Mouse (Mus musculus) spleen, embryonic (tissue): ENCODE data around the gene Tent5a.

Experiments
- CTCF ChIA-PET: fragments of 350-600 bp; sonication (Branson Sonifier 250); formaldehyde crosslinking; loops from one replicate; lab custom pipeline; 2022; lab: Charles Lee

Gene Tent5a

GRCm38 (mm10) chr9:85327242-85328211 lies at the start of gene Tent5a:
Tent5a (minus strand) TSS chr9:85327348.
- CTCF ChIA-PET = no interaction called here

- CTCF ChIA-PET = no interaction called here
These were observed 49.6 kb upstream of the Tent5a start for GRCm38 (mm10) chr9:85376643-85377307.

GRCm38 (mm10) chr9:85375152-85375551 lies 48.0 kb upstream of the Tent5a start:
- CTCF ChIA-PET = no interaction called here

- CTCF ChIA-PET = no interaction called here
These were observed 44.9 kb upstream of the Tent5a start for GRCm38 (mm10) chr9:85372034-85372433.

- CTCF ChIA-PET = no interaction called here
These were observed 42.4 kb upstream of the Tent5a start for GRCm38 (mm10) chr9:85369512-85369911.

GRCm38 (mm10) chr9:85357154-85357860 lies 30.2 kb upstream of the Tent5a start:
- CTCF ChIA-PET = interaction anchor here (0.7 kb wide), 1 partner anchor 1233 kb away, joined by 3 read pairs; no protein-coding TSS in a partner anchor

GRCm38 (mm10) chr9:85355559-85355958 lies 28.4 kb upstream of the Tent5a start:
- CTCF ChIA-PET = no interaction called here

GRCm38 (mm10) chr9:85347823-85348523 lies 20.8 kb upstream of the Tent5a start:
- CTCF ChIA-PET = no interaction called here

GRCm38 (mm10) chr9:85342892-85343785 lies 16.0 kb upstream of the Tent5a start:
- CTCF ChIA-PET = no interaction called here

- CTCF ChIA-PET = no interaction called here
These were observed 13.2 kb upstream of the Tent5a start for GRCm38 (mm10) chr9:85340303-85340702.

- CTCF ChIA-PET = interaction anchor here (0.6 kb wide), 1 partner anchor 1303 kb away, joined by 4 read pairs; no protein-coding TSS in a partner anchor
These were observed 8.9 kb upstream of the Tent5a start for GRCm38 (mm10) chr9:85336046-85336445.

GRCm38 (mm10) chr9:85331521-85331920 lies 4.4 kb upstream of the Tent5a start:
- CTCF ChIA-PET = no interaction called here

- CTCF ChIA-PET = no interaction called here
These were observed 1.1 kb upstream of the Tent5a start for GRCm38 (mm10) chr9:85328259-85328658.

- CTCF ChIA-PET = interaction anchor here (0.5 to 0.7 kb wide), 2 partner anchors 1155 to 1403 kb away, joined by 3 read pairs; no protein-coding TSS in a partner anchor
These were observed 581 bp downstream of the Tent5a start for GRCm38 (mm10) chr9:85326292-85327241.

- CTCF ChIA-PET = no interaction called here
These were observed 1.8 kb downstream of the Tent5a start for GRCm38 (mm10) chr9:85325201-85325868.

- CTCF ChIA-PET = no interaction called here
These were observed 2.8 kb downstream of the Tent5a start for GRCm38 (mm10) chr9:85324158-85324875.

GRCm38 (mm10) chr9:85320167-85320951 lies 6.8 kb downstream of the Tent5a start:
- CTCF ChIA-PET = no interaction called here
